Mouse (Mus musculus) adrenal gland, postnatal 14 days (tissue): ENCODE data around the gene Amh. TPM values are rescaled to one million over a fixed set of nuclear protein-coding genes. Genes with fewer than 3 reads are reported as not detected.

ENCODE experiments used
- DNase-seq: peaks from one replicate; pipeline ENCODE4 v3.0.0; 2021; ENCODE audit warnings: mixed read lengths
- long read RNA-seq, 2 experiments: library from polyadenylated mRNA; stranded (forward); transcript quantifications; one replicate each; pipeline ENCODE4 v2.0.0; 2021
- total RNA-seq: library from RNA; stranded (reverse); gene quantifications from 2 replicates; pipeline ENCODE4 v1.2.3, GENCODE M21; 2021

The Amh gene
- 0.74 and 0.94 TPM in 2 replicates for total RNA-seq
- long read RNA-seq, experiment 1, result 0 reads
- long read RNA-seq, experiment 2, result 0 reads

- DNase-seq, result no peak
Measured at GRCm38 (mm10) chr10:80804916-80805315, at the start of gene Amh. TSS of gene Amh (plus strand) at chr10:80805243.

DNA sequence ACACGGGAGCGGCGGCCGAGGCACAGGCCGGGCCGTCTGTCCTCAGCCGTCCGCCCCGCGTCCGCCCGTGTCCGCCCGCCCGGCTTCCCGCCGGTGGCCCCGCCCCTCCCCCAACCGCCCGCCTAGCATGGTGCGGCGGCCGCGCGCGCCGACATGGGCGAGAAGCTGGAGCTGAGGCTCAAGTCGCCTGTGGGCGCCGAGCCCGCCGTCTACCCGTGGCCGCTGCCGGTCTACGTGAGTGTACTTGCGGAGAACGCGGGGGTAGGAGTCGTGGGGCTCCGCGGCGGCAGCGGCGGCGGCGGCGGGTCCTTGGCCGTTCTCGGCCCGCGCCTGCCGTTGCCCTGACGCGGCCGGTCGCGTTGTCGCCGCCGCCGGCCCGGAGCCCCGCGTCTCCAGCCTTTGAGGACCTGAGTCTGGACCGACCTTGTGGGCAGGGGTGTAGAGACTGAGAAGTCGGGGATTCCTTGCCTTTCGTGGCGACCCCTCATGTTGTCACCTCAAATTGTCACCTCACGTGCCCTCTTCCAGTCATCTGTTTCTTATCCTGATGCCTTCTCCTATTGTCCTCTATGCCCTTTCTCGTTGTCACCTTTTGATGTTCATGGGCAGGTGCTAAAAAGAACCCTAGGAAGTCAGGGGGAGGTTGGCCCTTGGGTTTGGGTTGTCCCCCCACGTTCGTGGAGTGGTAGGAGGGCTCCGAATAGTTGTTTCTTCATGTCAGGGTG, 49.6 kb upstream of the Amh start:
- DNase-seq, result no peak

DNA sequence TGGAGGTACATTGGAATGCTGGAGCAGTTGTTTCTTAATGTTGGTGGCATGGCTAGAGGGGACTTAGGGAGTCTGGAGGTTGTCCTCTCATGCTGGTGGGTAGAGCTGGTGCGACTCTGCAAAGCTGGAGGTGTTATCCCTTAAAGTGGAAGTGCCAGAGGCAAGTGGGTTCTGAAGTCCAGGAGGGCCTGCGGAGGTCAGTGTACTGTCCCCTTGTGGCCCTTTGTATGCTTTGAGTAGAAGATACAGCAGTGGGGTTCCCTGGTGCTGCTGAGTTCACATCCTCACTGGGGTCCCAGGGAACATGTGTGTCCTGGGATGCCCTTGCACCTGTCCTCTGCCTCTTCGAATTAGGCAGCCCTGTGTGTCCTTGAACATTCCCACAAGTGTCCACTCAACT, 48.9 kb upstream of the Amh start:
- no peak for DNase-seq

GRCm38 (mm10) chr10:80756509-80756908, 48.5 kb upstream of the Amh start:
- DNase-seq, result no peak

DNA sequence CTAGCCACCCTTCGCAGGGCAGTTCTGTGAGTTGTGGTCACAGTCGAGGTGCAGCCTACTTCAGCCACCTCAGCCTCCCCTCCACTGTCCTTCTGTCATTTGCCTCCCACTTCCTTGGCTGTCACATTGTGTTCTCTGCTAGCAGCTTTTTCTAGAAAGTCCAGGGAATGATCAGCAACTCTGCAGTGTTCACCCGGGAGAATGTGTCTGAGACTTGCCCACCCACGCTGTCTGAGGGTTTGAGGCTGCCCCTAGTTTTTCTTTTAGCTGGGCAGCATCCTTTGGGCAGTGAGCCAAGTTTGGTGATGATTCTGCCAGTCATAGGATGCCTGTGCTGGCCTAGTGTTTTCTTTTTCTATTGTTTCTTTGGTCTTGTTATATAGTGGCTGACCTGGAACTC, 48.1 kb upstream of the Amh start:
- DNase-seq, result peak; percentile 36

DNA sequence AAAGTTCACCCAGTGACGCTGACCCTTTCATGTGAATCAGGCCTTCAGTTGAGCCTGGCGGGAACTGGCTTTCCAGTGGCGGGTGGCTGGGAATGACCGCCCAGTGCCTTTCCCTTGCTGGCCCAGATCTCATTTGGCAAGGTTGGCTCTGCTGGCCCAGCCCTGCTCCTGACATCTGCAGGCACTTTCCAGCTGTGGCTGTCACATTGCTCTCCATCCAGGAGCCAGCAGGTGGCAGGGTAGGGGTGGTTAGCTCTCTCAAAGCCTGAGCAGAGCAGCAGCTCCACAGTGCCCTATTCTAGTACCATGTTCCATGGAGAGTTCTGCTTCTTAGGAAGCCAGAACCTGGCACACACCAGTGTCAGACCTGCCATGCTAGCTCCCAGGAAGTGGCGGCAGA, 47.3 kb upstream of the Amh start:
- peak; percentile 92 for DNase-seq

DNA sequence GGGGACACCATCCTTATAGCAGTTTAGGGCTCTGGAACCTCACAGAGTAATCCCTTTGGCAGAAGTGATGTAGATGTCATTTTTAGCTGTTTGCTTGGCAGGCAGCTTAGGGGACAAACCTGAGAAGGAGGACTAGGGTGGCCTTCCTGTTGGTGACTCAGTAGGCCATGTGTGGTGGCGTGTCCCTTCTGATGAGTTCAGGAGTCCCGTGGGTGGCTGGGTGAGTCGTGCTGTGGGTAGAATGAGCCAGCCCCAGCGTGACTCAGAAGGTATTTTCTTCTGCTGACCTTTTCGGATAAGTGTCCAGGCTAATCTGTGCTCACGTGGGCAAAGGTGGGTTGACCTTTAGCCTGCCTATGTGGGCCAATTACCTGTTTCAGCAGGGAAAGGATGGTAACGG, 46.4 kb upstream of the Amh start:
- DNase-seq, result peak; percentile 81

- peak; percentile 67 for DNase-seq
Measured at GRCm38 (mm10) chr10:80760596-80761524, 44.2 kb upstream of the Amh start.

DNA sequence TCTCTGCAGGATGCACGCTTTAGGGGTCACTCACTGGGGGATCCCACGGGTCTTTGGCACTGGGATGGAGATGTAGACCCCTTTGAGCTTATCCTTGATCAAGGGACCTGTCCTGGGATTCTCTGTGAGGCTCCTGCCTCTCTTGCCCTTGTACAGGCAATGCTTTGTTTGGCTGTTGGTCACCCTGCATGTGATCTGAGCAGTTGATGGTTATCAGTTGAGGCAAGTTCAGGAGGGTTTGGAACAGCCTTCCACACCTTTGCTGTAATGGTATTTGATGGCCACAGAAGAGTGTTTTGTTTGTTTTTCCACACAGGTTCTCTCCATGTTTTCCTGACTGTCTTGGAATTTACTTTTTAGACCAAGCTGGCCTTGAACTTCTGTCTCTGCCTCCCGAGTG, 43.2 kb upstream of the Amh start:
- DNase-seq, result no peak

DNA sequence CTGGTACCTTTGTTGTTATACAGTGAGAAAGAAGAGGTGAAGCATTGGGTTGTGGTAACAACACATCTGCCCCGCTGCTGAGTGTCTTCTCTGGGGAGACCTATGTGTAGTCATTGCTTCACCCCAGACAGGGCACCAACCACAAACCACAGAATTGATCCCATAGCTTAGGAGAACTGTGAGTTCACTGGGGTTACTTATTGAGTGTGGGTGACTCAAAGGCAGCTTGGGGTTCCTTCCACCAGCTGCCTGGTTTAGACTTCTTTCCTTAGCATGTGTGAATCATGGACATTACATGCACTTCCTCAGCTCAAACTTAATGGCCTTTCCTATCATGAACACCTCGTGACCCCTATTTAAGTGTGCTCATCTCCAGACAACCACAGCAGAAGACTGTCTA, 41.5 kb upstream of the Amh start:
- DNase-seq, result no peak

- DNase-seq, result peak; percentile 71
Measured at GRCm38 (mm10) chr10:80765746-80766145, 39.3 kb upstream of the Amh start.

DNA sequence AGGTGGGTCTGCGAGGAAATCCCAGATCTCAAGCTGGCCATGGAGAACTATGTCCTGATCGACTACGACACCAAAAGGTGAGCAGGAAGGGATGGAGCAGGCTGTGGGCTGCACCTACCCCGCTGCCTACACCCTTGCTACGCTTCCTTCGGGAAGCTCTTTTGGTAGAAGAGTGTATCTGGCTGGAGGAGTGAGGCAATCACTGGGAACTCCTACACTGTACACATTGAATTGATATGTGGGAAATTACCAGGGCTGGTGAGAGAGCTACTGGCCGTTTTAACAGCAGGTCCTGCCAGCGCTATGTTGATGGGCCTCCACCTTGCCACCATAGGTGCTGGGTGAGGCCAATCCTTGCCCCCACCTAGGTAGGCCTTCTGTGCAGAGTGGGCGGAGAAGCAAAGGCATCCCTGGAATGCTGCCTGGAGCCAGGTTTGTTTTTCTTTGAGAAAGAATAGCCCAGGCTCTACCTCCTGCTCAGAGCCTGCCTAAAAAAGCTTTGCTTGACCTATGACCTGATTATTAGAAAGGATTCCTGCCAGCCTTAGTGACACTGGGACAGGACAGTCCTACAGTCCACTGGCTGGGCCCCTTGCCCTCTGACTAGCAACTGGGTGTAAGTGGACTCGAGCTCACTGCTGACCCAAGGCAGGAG, 38.8 kb upstream of the Amh start:
- peak; percentile 39 for DNase-seq

- peak; percentile 60 for DNase-seq
Measured at GRCm38 (mm10) chr10:80768365-80768764, 36.7 kb upstream of the Amh start.

- no peak for DNase-seq
Measured at GRCm38 (mm10) chr10:80773816-80774215, 31.2 kb upstream of the Amh start.

- peak; percentile 89 for DNase-seq
Measured at GRCm38 (mm10) chr10:80774549-80774948, 30.5 kb upstream of the Amh start.

- no peak for DNase-seq
Measured at GRCm38 (mm10) chr10:80774981-80775380, 30.1 kb upstream of the Amh start.

DNA sequence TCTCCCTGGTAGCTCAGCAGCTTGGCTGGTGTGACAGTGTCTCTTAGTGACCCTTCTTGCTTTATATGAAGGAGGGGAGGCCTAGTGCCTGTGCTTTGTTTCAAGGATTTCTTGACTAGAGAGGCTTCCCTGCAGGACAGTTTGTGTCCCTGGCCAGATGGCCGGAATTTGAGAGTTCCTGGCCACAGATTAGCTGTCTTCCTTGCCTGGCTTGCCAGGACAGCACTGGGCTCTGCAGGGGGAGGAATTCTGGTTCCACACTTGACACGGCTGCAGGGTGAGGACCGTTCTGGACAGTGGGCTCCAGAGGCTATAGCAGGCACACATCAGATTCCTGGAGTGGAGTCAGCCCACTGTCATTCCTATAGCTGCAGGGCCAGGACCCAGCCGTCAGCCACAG, 29.3 kb upstream of the Amh start:
- DNase-seq, result no peak

- DNase-seq, result no peak
Measured at GRCm38 (mm10) chr10:80776358-80776869, 28.6 kb upstream of the Amh start.

GRCm38 (mm10) chr10:80777123-80777522, 27.9 kb upstream of the Amh start:
- DNase-seq, result no peak

GRCm38 (mm10) chr10:80779565-80779964, 25.5 kb upstream of the Amh start:
- DNase-seq, result peak; percentile 63

DNA sequence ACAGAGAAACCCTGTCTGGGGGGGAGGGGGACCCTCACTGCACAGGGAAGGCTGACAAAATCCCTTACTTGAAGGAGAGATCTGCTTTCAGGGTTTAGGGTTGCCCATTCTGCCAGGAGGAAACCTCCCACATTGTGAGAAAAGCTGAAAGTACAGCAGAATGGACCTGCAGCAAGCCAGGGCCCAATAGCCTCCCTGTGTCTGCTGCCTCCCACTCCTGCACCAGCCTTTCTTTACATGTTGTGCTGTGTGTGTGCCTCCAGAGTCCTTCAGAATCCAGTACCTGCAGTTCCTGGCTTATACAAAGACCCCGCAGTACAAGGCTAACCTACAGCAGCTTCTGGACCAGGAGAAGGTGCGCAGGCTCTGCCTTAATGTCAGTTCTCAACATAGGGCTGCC, 20.7 kb upstream of the Amh start:
- no peak for DNase-seq

GRCm38 (mm10) chr10:80784871-80785270, 20.2 kb upstream of the Amh start:
- DNase-seq, result no peak

DNA sequence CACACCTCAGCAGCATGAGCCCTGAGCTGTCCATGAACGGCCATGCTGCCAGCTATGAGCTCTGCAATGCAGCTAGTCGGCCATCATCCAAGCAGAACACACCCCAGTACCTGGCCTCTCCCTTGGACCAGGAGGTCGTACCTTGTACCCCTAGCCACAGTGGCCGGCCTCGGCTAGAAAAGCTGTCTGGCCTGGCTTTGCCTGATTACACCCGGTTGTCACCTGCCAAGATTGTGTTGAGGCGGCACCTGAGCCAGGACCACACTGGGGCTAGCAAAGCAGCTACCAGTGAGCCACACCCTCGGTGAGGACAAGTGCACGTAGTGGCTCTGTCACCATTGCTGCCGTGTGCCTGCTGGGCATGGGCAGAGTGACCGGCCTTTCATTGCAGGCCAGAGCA, 19.1 kb upstream of the Amh start:
- no peak for DNase-seq
